Mouse (Mus musculus) adrenal gland, adult 10 weeks (tissue): ENCODE data around the gene Mroh7. TPM values are rescaled to one million over a fixed set of nuclear protein-coding genes. Genes with fewer than 3 reads are reported as not detected.

ENCODE experiments used
- polyA plus RNA-seq: library from polyadenylated mRNA; stranded (reverse); fragments of 350-450 nt; fragmentation: Illumina TruSeq; extraction: RNeasy Lipid Tissue Mini Kit (QIAGEN cat#74804); gene quantifications from one replicate; pipeline ENCODE4 v1.2.3, GENCODE M21; 2014; ENCODE audit warnings: low read depth, low replicate concordance

Mroh7 gene
- not detected for polyA plus RNA-seq

GRCm38 (mm10) chr4:106730814-106731213 lies at the start of gene Mroh7:
Mroh7 (minus strand) TSS chr4:106730925.

GRCm38 (mm10) chr4:106733636-106734035 lies 2.9 kb upstream of the Mroh7 start, which contains the start of gene Fam151a:
Fam151a (plus strand) TSS chr4:106733889.

GRCm38 (mm10) chr4:106678442-106679118 lies 52.1 kb downstream of the Mroh7 start, which contains the start of gene Ttc4:
Ttc4 (minus strand) TSS chr4:106678944.

GRCm38 (mm10) chr4:106650833-106651527 lies 79.7 kb downstream of the Mroh7 start, which contains the start of gene Pars2:
Pars2 (plus strand) TSS chr4:106651069.

Other genes starting within 250 kb of the Mroh7 start
- not detected for gene Bsnd, start 238.6 kb downstream of the Mroh7 start, polyA plus RNA-seq
- gene Dhcr24, start 169.9 kb downstream of the Mroh7 start, polyA plus RNA-seq: 14.1 TPM
- gene Lexm, start 113.7 kb downstream of the Mroh7 start, polyA plus RNA-seq: not detected
- gene Ttc22, start 108.5 kb downstream of the Mroh7 start, polyA plus RNA-seq: not detected
- gene Pars2, start 79.9 kb downstream of the Mroh7 start, polyA plus RNA-seq: 1.9 TPM
- gene Ttc4, start 52.0 kb downstream of the Mroh7 start, polyA plus RNA-seq: 34.1 TPM
- gene Fam151a, start 3.0 kb upstream of the Mroh7 start, polyA plus RNA-seq: not detected
- gene Acot11, start 74.1 kb upstream of the Mroh7 start, polyA plus RNA-seq: 3.7 TPM
- gene Ssbp3, start 179.8 kb upstream of the Mroh7 start, polyA plus RNA-seq: 63.9 TPM